In genomic region chr6:72937859-72938258, GRCm38 (mm10) we compare ENCODE assay signal across 16 mouse cellular contexts. TPM values are rescaled to one million over a fixed set of nuclear protein-coding genes. Genes with fewer than 3 reads are reported as not detected.
A peak's percentile ranks its signal among the peaks of the same experiment; 100 is the strongest.
DNase-seq lines count a peak whose midpoint lies in the region; ATAC-seq and TF ChIP-seq lines count a peak whose summit lies in the region.
"Had no signal": no experiment of that assay in that cellular context is flagged by ENCODE, and none has a peak within 500 bp of the region (broad histone marks: within the 10 kb centered on the region; RNA-seq: fewer than 3 reads in every experiment).

No protein-coding gene starts in this region.

- H3K36me3 ChIP-seq in liver, embryonic 16.5 days (ENCODE audit: control insufficient read depth, insufficient read depth): no peaks in the 10 kb centered on the region
- no peaks in the 10 kb centered on the region for H3K36me3 ChIP-seq in small intestine, adult 2 months (ENCODE audit: control insufficient read depth, insufficient read depth, low read length)
- H3K36me3 ChIP-seq in kidney, embryonic 15.5 days: no peaks in the 10 kb centered on the region
- H3K36me3 ChIP-seq: embryonic facial prominence, embryonic 13.5 days; stomach, embryonic 15.5 days had no signal

- peak overlapping the region; percentile 13; the same call in 1 of the 2 replicates for H3K4me2 ChIP-seq in liver, embryonic 16.5 days (ENCODE audit: low read depth, low read length)
- H3K4me2 ChIP-seq in kidney, embryonic 15.5 days: no peak overlapping the region
- H3K4me2 ChIP-seq: embryonic facial prominence, embryonic 13.5 days; forebrain, embryonic 13.5 days; stomach, embryonic 15.5 days had no signal

- 12% methylated on average over 5 of the region's 5 CpGs for WGBS in liver, embryonic 16.5 days (ENCODE audit: insufficient replicate concordance)
- WGBS in small intestine, adult 2 months: 17% methylated on average over 5 of the region's 5 CpGs
- 69% methylated on average over 5 of the region's 5 CpGs for WGBS in kidney, embryonic 15.5 days

- H3K4me3 ChIP-seq in liver, embryonic 16.5 days (ENCODE audit: low read depth, low read length): no peak overlapping the region
- H3K4me3 ChIP-seq in small intestine, adult 2 months (ENCODE audit: low read depth, low read length): no peak overlapping the region
- H3K4me3 ChIP-seq in kidney, embryonic 15.5 days (replicated peaks): no peak overlapping the region
- H3K4me3 ChIP-seq: embryonic facial prominence, embryonic 13.5 days; forebrain, embryonic 13.5 days; stomach, embryonic 15.5 days had no signal

- H3K4me1 ChIP-seq in liver, embryonic 16.5 days (ENCODE audit: control insufficient read depth, low read depth, low read length): peaks cover 3% of the 10 kb centered on the region; the same call in 1 of the 2 replicates
- H3K4me1 ChIP-seq in small intestine, adult 2 months (ENCODE audit: control insufficient read depth, insufficient read depth, insufficient read length, low read length): peaks cover 10% of the 10 kb centered on the region; the same call in 1 of the 2 replicates
- no peaks in the 10 kb centered on the region for H3K4me1 ChIP-seq in kidney, embryonic 15.5 days
- H3K4me1 ChIP-seq: embryonic facial prominence, embryonic 13.5 days; forebrain, embryonic 13.5 days; stomach, embryonic 15.5 days had no signal

- TF ChIP-seq CTCF in small intestine, adult 2 months (IDR thresholded peaks at IDR 0.05; ENCODE audit: extremely low read depth, insufficient read length, insufficient replicate concordance, low read depth, low read length): no peak

- peak; percentile 53 to 66 for DNase-seq in spleen, postnatal 36 days (ENCODE audit: low spot score in 2 of 2)
- DNase-seq in spleen, postnatal 14 days (ENCODE audit: low spot score in 2 of 2): no peak
- DNase-seq in yolk sac, embryonic 10.5 days (ENCODE audit: low spot score): no peak
- no peak for DNase-seq in ovary, postnatal 36 days (ENCODE audit: low spot score)
- DNase-seq: adrenal gland, postnatal 10 days; cerebellum, adult 2 months; gastrocnemius, postnatal 25 days; heart, postnatal 4 days; kidney, adult 8-10 months had no signal

- no peak overlapping the region for H3K9ac ChIP-seq in liver, embryonic 16.5 days (ENCODE audit: low read depth, low read length)
- H3K9ac ChIP-seq in kidney, embryonic 15.5 days: no peak overlapping the region
- H3K9ac ChIP-seq: embryonic facial prominence, embryonic 13.5 days; forebrain, embryonic 13.5 days; stomach, embryonic 15.5 days had no signal

- no peak for TF ChIP-seq POLR2A in small intestine, adult 2 months (IDR thresholded peaks at IDR 0.05; ENCODE audit: low read depth, low read length)

- peak; percentile 84 for ATAC-seq in activated CD4-positive, CD25-positive, alpha-beta regulatory T cell, adult 4 months
- no peak for ATAC-seq in liver, embryonic 16.5 days (ENCODE audit: low read depth)
- ATAC-seq in kidney, embryonic 15.5 days (replicated peaks; ENCODE audit: low FRiP score): no peak
- ATAC-seq: forebrain, embryonic 13.5 days had no signal

- H3K27ac ChIP-seq in liver, embryonic 16.5 days (ENCODE audit: low read length): no peak overlapping the region
- H3K27ac ChIP-seq in small intestine, adult 2 months (ENCODE audit: insufficient read depth, low read depth, low read length): peak overlapping the region; percentile 49
- H3K27ac ChIP-seq in kidney, embryonic 15.5 days: no peak overlapping the region
- H3K27ac ChIP-seq: embryonic facial prominence, embryonic 13.5 days; forebrain, embryonic 13.5 days; stomach, embryonic 15.5 days had no signal

- H3K27me3 ChIP-seq in liver, embryonic 16.5 days (ENCODE audit: control insufficient read depth, insufficient read depth, low read depth, low read length): no peaks in the 10 kb centered on the region
- H3K27me3 ChIP-seq in small intestine, adult 2 months (ENCODE audit: control insufficient read depth, insufficient read depth, low read length): no peaks in the 10 kb centered on the region
- no peaks in the 10 kb centered on the region for H3K27me3 ChIP-seq in kidney, embryonic 15.5 days
- H3K27me3 ChIP-seq: embryonic facial prominence, embryonic 13.5 days; forebrain, embryonic 13.5 days; stomach, embryonic 15.5 days had no signal

- H3K9me3 ChIP-seq in liver, embryonic 16.5 days (replicated peaks; ENCODE audit: control insufficient read depth, low read length): no peaks in the 10 kb centered on the region
- no peaks in the 10 kb centered on the region for H3K9me3 ChIP-seq in kidney, embryonic 15.5 days (replicated peaks)
- H3K9me3 ChIP-seq: embryonic facial prominence, embryonic 13.5 days; forebrain, embryonic 13.5 days; stomach, embryonic 15.5 days had no signal

RNA-seq across cellular contexts. Expression of gene Tmsb10, which starts 20.7 kb away (rescaled TPM):
- 1,000 to 10,000 TPM; 4,284 to 5,100 TPM for polyA plus RNA-seq in activated CD4-positive, CD25-positive, alpha-beta regulatory T cell, adult 4 months (2017; shearing (Covaris generic))
- 255 and 258 TPM in 2 replicates for polyA plus RNA-seq in liver, embryonic 16.5 days (2015; fragmentation: Nextera tagmentation; extraction: Ambion mirVana)
- polyA plus RNA-seq in small intestine, adult 2 months (2012; rRNA removed): 16.5 and 30.4 TPM in 2 replicates
- polyA plus RNA-seq in kidney, embryonic 15.5 days (2015; fragmentation: Nextera tagmentation; extraction: Ambion mirVana): 2,212 and 2,256 TPM in 2 replicates

RNA-seq across cellular contexts. Expression of gene Kcmf1, which starts 38.1 kb away (rescaled TPM):
- polyA plus RNA-seq in activated CD4-positive, CD25-positive, alpha-beta regulatory T cell, adult 4 months (2017; shearing (Covaris generic)): 10 to 100 TPM; 10.1 to 12.0 TPM
- 15.0 and 15.4 TPM in 2 replicates for polyA plus RNA-seq in liver, embryonic 16.5 days (2015; fragmentation: Nextera tagmentation; extraction: Ambion mirVana)
- 99.8 and 254 TPM in 2 replicates for polyA plus RNA-seq in small intestine, adult 2 months (2012; rRNA removed)
- polyA plus RNA-seq in kidney, embryonic 15.5 days (2015; fragmentation: Nextera tagmentation; extraction: Ambion mirVana): 33.1 and 36.6 TPM in 2 replicates

Comparison
In these comparisons a context has a peak if more than half of its experiments do, and no peak if none do; other contexts are left out.
1. DNase-seq: peak in spleen, postnatal 36 days (2 of 2); none in spleen, postnatal 14 days (0 of 2), yolk sac, embryonic 10.5 days (single experiment) and ovary, postnatal 36 days (single experiment).